Mouse (Mus musculus): ENCODE data around the gene Chmp2b. TPM values are rescaled to one million over a fixed set of nuclear protein-coding genes. Genes with fewer than 3 reads are reported as not detected.

Chmp2b gene
- polyA plus RNA-seq, 1 experiment from 2014 or later = 48.4 TPM

DNA sequence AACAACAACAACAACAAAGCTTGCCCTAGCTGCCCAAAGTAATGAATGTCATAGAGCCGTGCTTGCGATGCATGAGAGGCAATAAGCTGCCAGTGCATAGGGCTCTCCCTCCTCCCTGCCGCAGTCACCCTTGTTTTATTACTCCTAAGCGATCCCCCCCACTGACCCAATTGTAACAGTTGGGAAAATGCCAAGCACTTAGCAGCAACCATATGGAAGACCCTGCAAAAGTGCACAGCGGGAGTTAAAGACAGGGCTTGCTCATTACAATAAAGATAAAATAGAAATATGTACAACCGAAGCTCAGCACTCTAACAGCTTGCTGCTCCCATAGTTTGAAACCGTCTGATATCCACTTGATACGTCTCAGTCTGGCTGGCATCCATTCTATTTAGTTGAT, 1.8 kb upstream of the Chmp2b start:
- H3K4me1 ChIP-seq (replicated peaks; ENCODE audit: control insufficient read depth, insufficient read depth, low read length) = peaks cover 5% of the 10 kb centered on the region; the same call in 1 of the 2 replicates
- H3K36me3 ChIP-seq (ENCODE audit: control insufficient read depth, insufficient read depth, low read length) = no peaks in the 10 kb centered on the region
- no peak for DNase-seq (ENCODE audit: low spot score)
- H3K9ac ChIP-seq (ENCODE audit: low read length) = no peak overlapping the region
- H3K4me2 ChIP-seq (ENCODE audit: low read depth, low read length, severe bottlenecking) = no peak overlapping the region
- WGBS = 84% methylated on average over 8 of the region's 8 CpGs
- H3K27ac ChIP-seq (ENCODE audit: low read depth, low read length) = no peak overlapping the region
- H3K27me3 ChIP-seq (ENCODE audit: control insufficient read depth, insufficient read depth, low read length) = no peaks in the 10 kb centered on the region
- ATAC-seq (replicated peaks; ENCODE audit: low FRiP score) = no peak
- no peak overlapping the region for H3K4me3 ChIP-seq (ENCODE audit: low read depth, low read length)
- H3K9me3 ChIP-seq (ENCODE audit: control insufficient read depth, low read length) = no peaks in the 10 kb centered on the region

DNA sequence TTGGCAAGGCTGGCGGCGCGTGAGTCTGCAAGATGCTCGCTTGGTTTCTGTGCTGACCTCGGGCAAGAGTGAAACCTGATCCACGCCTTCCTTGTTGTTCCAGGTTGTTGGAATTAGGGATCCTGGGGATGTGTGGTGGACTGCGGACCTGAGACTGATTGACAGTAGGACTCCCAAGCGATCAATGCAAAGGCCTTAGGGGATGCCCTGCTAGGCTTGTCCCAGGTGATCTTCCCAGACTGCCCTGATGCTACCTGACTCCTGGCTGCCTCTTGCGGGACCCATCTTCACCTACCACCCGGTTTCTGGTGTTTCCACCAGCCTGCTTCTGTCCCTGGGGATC, 309 bp upstream of the Chmp2b start:
- Histone ChIP-seq H3K4me1 (replicated peaks; ENCODE audit: control insufficient read depth, insufficient read depth, low read length) (peaks cover 5% of the 10 kb centered on the region; the same call in 1 of the 2 replicates), H3K36me3 (ENCODE audit: control insufficient read depth, insufficient read depth, low read length) (no peaks in the 10 kb centered on the region), H3K4me2 (ENCODE audit: low read depth, low read length, severe bottlenecking) (peak overlapping the region; percentile 81), H3K9ac (ENCODE audit: low read length) (peak overlapping the region; percentile 84), H3K27ac (ENCODE audit: low read depth, low read length) (no peak overlapping the region), H3K27me3 (ENCODE audit: control insufficient read depth, insufficient read depth, low read length) (no peaks in the 10 kb centered on the region), H3K4me3 (ENCODE audit: low read depth, low read length) (peak overlapping the region; percentile 90), H3K9me3 (ENCODE audit: control insufficient read depth, low read length) (no peaks in the 10 kb centered on the region)
- DNase-seq (ENCODE audit: low spot score) (no peak), ATAC-seq (replicated peaks; ENCODE audit: low FRiP score) (peak; percentile 77; the same call in 1 of the 2 replicates)
- 0% methylated on average over 10 of the region's 10 CpGs for WGBS

DNA sequence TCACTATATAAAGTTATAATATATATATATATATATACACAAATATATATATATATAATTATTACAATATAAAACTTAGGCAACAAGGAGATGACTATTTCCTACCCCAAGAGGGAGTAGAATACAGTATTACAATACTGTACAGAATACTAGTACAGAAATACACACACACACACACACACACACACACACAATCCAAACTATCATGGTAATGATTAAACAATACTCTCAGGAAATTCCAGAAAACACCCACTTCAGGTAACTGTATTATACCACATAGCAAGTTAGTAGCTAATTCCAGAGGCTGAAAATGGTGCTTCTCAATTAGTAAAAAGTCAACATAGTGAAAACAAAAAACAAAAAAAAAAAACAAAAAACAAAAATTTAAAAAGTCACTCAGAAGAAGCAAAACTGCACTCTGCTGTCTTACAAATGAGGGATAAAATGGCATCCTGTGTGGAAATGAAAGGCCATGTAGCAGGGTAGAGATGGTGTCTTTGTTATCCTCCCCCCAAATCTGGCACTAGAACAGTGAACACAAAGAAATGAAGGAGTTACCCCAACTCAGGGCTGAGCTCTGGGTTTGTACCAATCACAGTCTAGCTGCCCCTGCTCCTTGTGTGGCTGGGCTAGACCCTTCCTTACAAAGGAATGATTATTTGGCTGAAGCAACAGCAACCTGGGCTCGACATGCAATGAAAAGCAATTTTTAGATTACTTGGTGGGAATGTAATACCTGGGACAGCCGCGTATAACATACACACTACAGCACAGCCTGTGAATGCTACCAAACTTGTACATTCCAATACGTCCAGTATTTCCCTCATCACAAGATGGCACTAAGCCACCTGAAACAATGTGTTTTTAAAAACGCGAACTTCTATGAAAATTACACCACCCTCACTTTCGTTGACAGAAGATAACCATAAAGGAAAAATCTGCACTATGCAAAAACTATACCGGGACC, 1.2 kb downstream of the Chmp2b start:
- Histone ChIP-seq H3K4me2 (ENCODE audit: low read depth, low read length, severe bottlenecking) (peak overlapping the region; percentile 81), H3K4me1 (replicated peaks; ENCODE audit: control insufficient read depth, insufficient read depth, low read length) (peaks cover 5% of the 10 kb centered on the region; the same call in 1 of the 2 replicates), H3K9me3 (ENCODE audit: control insufficient read depth, low read length) (no peaks in the 10 kb centered on the region), H3K4me3 (ENCODE audit: low read depth, low read length) (peak overlapping the region; percentile 90), H3K36me3 (ENCODE audit: control insufficient read depth, insufficient read depth, low read length) (no peaks in the 10 kb centered on the region), H3K27ac (ENCODE audit: low read depth, low read length) (no peak overlapping the region), H3K27me3 (ENCODE audit: control insufficient read depth, insufficient read depth, low read length) (no peaks in the 10 kb centered on the region), H3K9ac (ENCODE audit: low read length) (peak overlapping the region; percentile 84)
- DNase-seq (ENCODE audit: low spot score) = no peak
- ATAC-seq (replicated peaks; ENCODE audit: low FRiP score) = 0 out of 2 replicates have a peak, but pooled peaks have one; percentile 28
- WGBS = 15% methylated on average over 8 of the region's 8 CpGs

DNA sequence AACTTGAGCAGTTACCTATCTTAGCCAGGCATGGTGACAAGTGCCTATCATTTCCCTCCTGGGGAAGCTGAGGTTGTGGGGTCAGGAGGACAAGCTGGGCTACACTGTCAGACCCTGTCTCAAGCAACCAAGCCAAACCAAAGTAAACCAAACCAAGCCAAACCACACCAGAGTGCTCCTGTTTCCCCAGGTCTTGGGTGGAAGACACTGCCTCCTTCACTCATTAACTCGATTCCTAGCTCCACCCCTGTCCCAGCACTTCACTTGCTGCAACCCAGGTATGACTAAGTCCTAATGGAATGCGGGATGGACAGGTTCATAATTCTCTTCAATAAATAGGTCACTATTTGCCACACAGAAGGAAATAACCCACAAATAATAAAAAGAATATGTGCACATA, 2.9 kb downstream of the Chmp2b start:
- no peak overlapping the region for H3K4me2 ChIP-seq (ENCODE audit: low read depth, low read length, severe bottlenecking)
- H3K36me3 ChIP-seq (ENCODE audit: control insufficient read depth, insufficient read depth, low read length) = no peaks in the 10 kb centered on the region
- H3K9me3 ChIP-seq (ENCODE audit: control insufficient read depth, low read length) = no peaks in the 10 kb centered on the region
- H3K4me1 ChIP-seq (replicated peaks; ENCODE audit: control insufficient read depth, insufficient read depth, low read length) = peaks cover 5% of the 10 kb centered on the region; the same call in 1 of the 2 replicates
- H3K27me3 ChIP-seq (ENCODE audit: control insufficient read depth, insufficient read depth, low read length) = no peaks in the 10 kb centered on the region
- H3K27ac ChIP-seq (ENCODE audit: low read depth, low read length) = no peak overlapping the region
- no peak overlapping the region for H3K9ac ChIP-seq (ENCODE audit: low read length)
- DNase-seq (ENCODE audit: low spot score) (no peak), ATAC-seq (replicated peaks; ENCODE audit: low FRiP score) (no peak)
- whole genome bisulfite sequencing = 87% methylated on average over 2 of the region's 2 CpGs
- no peak overlapping the region for H3K4me3 ChIP-seq (ENCODE audit: low read depth, low read length)

DNA sequence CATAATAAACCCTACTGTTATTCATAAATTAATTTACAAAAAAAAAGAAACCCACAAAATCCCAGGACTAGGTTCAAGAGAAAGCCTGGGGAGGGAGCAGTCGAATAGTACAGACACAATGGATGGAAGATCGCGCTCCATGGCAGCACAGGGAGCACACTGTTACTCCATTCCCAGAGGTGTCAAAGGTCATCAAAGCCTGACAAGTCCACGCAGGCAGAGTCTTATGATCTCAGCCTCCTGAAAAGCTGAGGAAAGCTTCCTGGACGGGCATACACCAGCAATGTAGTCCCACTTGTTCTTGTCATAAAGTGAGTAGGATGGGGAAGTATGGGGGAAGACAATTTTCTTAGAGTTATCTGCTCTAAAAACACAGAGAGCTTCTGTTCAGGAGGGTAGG, 5.2 kb downstream of the Chmp2b start:
- WGBS = 69% methylated on average over 5 of the region's 5 CpGs
- H3K27me3 ChIP-seq (ENCODE audit: control insufficient read depth, insufficient read depth, low read length) = no peaks in the 10 kb centered on the region
- H3K9ac ChIP-seq (ENCODE audit: low read length) = no peak overlapping the region
- DNase-seq (ENCODE audit: low spot score) (no peak), ATAC-seq (replicated peaks; ENCODE audit: low FRiP score) (no peak)
- peaks cover 5% of the 10 kb centered on the region; the same call in 1 of the 2 replicates for H3K4me1 ChIP-seq (replicated peaks; ENCODE audit: control insufficient read depth, insufficient read depth, low read length)
- no peaks in the 10 kb centered on the region for H3K9me3 ChIP-seq (ENCODE audit: control insufficient read depth, low read length)
- H3K4me2 ChIP-seq (ENCODE audit: low read depth, low read length, severe bottlenecking) = no peak overlapping the region
- no peak overlapping the region for H3K27ac ChIP-seq (ENCODE audit: low read depth, low read length)
- H3K36me3 ChIP-seq (ENCODE audit: control insufficient read depth, insufficient read depth, low read length) = no peaks in the 10 kb centered on the region
- H3K4me3 ChIP-seq (ENCODE audit: low read depth, low read length) = no peak overlapping the region

DNA sequence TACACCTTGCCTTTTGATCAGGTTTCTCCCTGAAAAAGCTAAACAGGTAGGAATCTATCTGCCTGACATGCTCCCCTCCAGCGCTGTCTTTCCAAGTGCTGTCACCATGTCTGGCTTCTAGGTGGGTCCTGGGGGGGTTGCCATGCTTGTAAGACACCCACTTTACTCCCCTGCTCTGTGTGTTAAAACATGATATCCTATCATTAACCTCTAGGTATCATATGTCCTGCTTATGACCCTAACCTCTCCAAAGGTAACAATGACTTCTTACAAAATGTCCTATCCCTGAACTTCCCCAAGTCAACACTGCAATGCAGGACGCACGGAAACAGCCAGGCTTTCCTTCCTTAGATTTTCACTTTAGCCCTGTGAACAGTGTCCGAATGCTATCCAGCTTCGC, 8.3 kb downstream of the Chmp2b start:
- H3K9me3 ChIP-seq (ENCODE audit: control insufficient read depth, low read length) = no peaks in the 10 kb centered on the region
- H3K4me1 ChIP-seq (replicated peaks; ENCODE audit: control insufficient read depth, insufficient read depth, low read length) = no peaks in the 10 kb centered on the region
- H3K36me3 ChIP-seq (ENCODE audit: control insufficient read depth, insufficient read depth, low read length) = no peaks in the 10 kb centered on the region
- no peak overlapping the region for H3K9ac ChIP-seq (ENCODE audit: low read length)
- 84% methylated on average over 5 of the region's 5 CpGs for WGBS
- ATAC-seq (replicated peaks; ENCODE audit: low FRiP score) (no peak), DNase-seq (ENCODE audit: low spot score) (no peak)
- H3K4me3 ChIP-seq (ENCODE audit: low read depth, low read length) = no peak overlapping the region
- no peak overlapping the region for H3K4me2 ChIP-seq (ENCODE audit: low read depth, low read length, severe bottlenecking)
- no peaks in the 10 kb centered on the region for H3K27me3 ChIP-seq (ENCODE audit: control insufficient read depth, insufficient read depth, low read length)
- no peak overlapping the region for H3K27ac ChIP-seq (ENCODE audit: low read depth, low read length)

DNA sequence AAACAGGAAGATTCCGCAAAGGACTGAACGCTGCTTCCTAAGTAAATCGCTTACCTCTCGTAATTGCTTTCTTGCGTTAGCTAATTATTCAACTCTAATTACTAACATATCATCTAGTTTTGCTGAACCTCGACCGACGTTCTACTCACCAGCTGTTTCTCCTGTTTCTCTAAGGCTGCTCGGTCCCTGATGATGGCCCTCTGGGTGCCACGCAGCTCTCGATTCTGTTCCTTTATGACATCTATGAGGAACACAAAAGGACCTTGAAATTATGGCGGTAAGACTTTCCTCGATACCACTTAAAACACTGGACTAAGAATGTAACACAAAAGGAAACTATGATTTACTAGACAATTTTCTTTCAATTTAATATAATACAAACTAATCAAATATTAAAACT, 11.7 kb downstream of the Chmp2b start:
- Histone ChIP-seq H3K9ac (ENCODE audit: low read length) (no peak overlapping the region), H3K4me2 (ENCODE audit: low read depth, low read length, severe bottlenecking) (no peak overlapping the region), H3K9me3 (ENCODE audit: control insufficient read depth, low read length) (no peaks in the 10 kb centered on the region), H3K4me3 (ENCODE audit: low read depth, low read length) (no peak overlapping the region), H3K27ac (ENCODE audit: low read depth, low read length) (no peak overlapping the region), H3K4me1 (replicated peaks; ENCODE audit: control insufficient read depth, insufficient read depth, low read length) (no peaks in the 10 kb centered on the region), H3K36me3 (ENCODE audit: control insufficient read depth, insufficient read depth, low read length) (no peaks in the 10 kb centered on the region), H3K27me3 (ENCODE audit: control insufficient read depth, insufficient read depth, low read length) (no peaks in the 10 kb centered on the region)
- DNase-seq (ENCODE audit: low spot score) (no peak), ATAC-seq (replicated peaks; ENCODE audit: low FRiP score) (no peak)
- WGBS = 89% methylated on average over 13 of the region's 13 CpGs

DNA sequence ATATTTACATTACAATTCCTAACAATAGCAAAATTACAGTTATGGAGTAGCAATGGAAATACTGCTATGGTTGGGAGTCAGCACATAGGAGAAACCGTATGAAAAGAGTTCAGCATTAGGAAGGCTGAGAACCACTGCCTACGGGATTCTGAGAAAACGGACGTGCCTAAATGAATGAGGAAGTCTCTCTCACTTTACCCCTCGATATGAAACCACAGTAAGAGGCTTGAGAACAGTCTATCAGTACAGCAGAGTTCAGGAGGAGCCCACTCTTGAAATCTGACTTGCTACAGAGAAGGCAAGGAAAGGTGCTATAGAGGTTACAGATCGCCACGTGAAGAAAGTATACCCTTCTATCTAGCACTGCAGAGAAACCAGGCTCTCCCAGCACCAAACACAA, 13.6 kb downstream of the Chmp2b start:
- ATAC-seq (replicated peaks; ENCODE audit: low FRiP score) (no peak), DNase-seq (ENCODE audit: low spot score) (no peak)
- no peak overlapping the region for H3K4me3 ChIP-seq (ENCODE audit: low read depth, low read length)
- no peak overlapping the region for H3K27ac ChIP-seq (ENCODE audit: low read depth, low read length)
- H3K9ac ChIP-seq (ENCODE audit: low read length) = no peak overlapping the region
- H3K4me1 ChIP-seq (replicated peaks; ENCODE audit: control insufficient read depth, insufficient read depth, low read length) = no peaks in the 10 kb centered on the region
- H3K36me3 ChIP-seq (ENCODE audit: control insufficient read depth, insufficient read depth, low read length) = no peaks in the 10 kb centered on the region
- H3K27me3 ChIP-seq (ENCODE audit: control insufficient read depth, insufficient read depth, low read length) = no peaks in the 10 kb centered on the region
- WGBS = 91% methylated on average over 7 of the region's 7 CpGs
- no peaks in the 10 kb centered on the region for H3K9me3 ChIP-seq (ENCODE audit: control insufficient read depth, low read length)
- no peak overlapping the region for H3K4me2 ChIP-seq (ENCODE audit: low read depth, low read length, severe bottlenecking)
